Mouse (Mus musculus): ENCODE results near the gene Krt28. TPM values are rescaled to one million over a fixed set of nuclear protein-coding genes. Genes with fewer than 3 reads are reported as not detected.
A peak's percentile ranks its signal among the peaks of the same experiment; 100 is the strongest.

Gene Krt28
- polyA plus RNA-seq, 1 experiment from 2014 or later: 0.38 TPM

GRCm38 (mm10) chr11:99392492-99392891 is 17.8 kb upstream of the Krt28 start:
- Histone ChIP-seq H3K4me1 (peaks cover 9% of the 10 kb centered on the region), H3K27me3 (no peaks in the 10 kb centered on the region), H3K9me3 (no peaks in the 10 kb centered on the region), H3K4me2 (no peak overlapping the region), H3K36me3 (replicated peaks) (0 out of 2 replicates have a peak, but pooled peaks cover 4% of the 10 kb centered on the region), H3K27ac (no peak overlapping the region), H3K4me3 (replicated peaks) (no peak overlapping the region), H3K9ac (no peak overlapping the region)
- ATAC-seq (ENCODE audit: low FRiP score): no peak
- WGBS: 87% methylated on average over 10 of the region's 10 CpGs

- 80% methylated on average over 6 of the region's 6 CpGs for WGBS
- Histone ChIP-seq H3K27ac (no peak overlapping the region), H3K27me3 (no peaks in the 10 kb centered on the region), H3K4me1 (peaks cover 12% of the 10 kb centered on the region), H3K9ac (no peak overlapping the region), H3K4me3 (replicated peaks) (no peak overlapping the region), H3K9me3 (no peaks in the 10 kb centered on the region), H3K36me3 (replicated peaks) (0 out of 2 replicates have a peak, but pooled peaks cover 4% of the 10 kb centered on the region), H3K4me2 (no peak overlapping the region)
- no peak for ATAC-seq (ENCODE audit: low FRiP score)
Observed at GRCm38 (mm10) chr11:99391375-99391774, 16.7 kb upstream of the Krt28 start.

GRCm38 (mm10) chr11:99390866-99391265 is 16.2 kb upstream of the Krt28 start:
- H3K27me3 ChIP-seq: no peaks in the 10 kb centered on the region
- no peaks in the 10 kb centered on the region for H3K9me3 ChIP-seq
- H3K4me3 ChIP-seq (replicated peaks): no peak overlapping the region
- ATAC-seq (ENCODE audit: low FRiP score): no peak
- H3K36me3 ChIP-seq (replicated peaks): 0 out of 2 replicates have a peak, but pooled peaks cover 4% of the 10 kb centered on the region
- peaks cover 9% of the 10 kb centered on the region for H3K4me1 ChIP-seq
- 78% methylated on average over 7 of the region's 7 CpGs for WGBS
- no peak overlapping the region for H3K9ac ChIP-seq
- no peak overlapping the region for H3K4me2 ChIP-seq
- H3K27ac ChIP-seq: no peak overlapping the region

- H3K36me3 ChIP-seq (replicated peaks): 0 out of 2 replicates have a peak, but pooled peaks cover 4% of the 10 kb centered on the region
- peaks cover 10% of the 10 kb centered on the region for H3K4me1 ChIP-seq
- WGBS: 84% methylated on average over 4 of the region's 4 CpGs
Observed at GRCm38 (mm10) chr11:99389264-99389663, 14.6 kb upstream of the Krt28 start, which contains the start of gene Krt10. Krt10 (minus strand) TSS chr11:99389364.

DNA sequence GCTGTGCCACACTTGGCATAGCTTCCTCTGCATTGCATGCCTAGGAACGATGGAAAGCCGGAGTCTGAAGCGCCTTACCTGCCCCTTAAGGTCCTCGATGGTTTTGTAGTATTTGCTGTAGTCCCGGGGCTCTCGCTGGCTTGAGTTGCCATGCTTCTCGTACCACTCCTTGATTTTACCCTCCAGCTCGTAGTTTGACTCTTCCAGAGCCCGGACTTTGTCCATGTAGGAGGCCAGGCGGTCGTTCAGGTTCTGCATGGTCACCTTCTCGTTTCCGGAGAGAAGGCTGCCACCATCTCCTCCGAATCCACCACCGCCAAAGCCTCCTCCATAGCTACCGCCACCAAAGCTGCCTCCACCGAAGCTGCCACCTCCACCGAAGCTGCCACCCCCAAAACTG is 14.0 kb upstream of the Krt28 start:
- H3K4me2 ChIP-seq: no peak overlapping the region
- H3K4me1 ChIP-seq: peaks cover 10% of the 10 kb centered on the region
- H3K9me3 ChIP-seq: no peaks in the 10 kb centered on the region
- no peak for ATAC-seq (ENCODE audit: low FRiP score)
- no peak overlapping the region for H3K9ac ChIP-seq
- H3K27me3 ChIP-seq: peaks cover 4% of the 10 kb centered on the region; the same call in 1 of the 2 replicates
- H3K36me3 ChIP-seq (replicated peaks): 0 out of 2 replicates have a peak, but pooled peaks cover 4% of the 10 kb centered on the region
- H3K27ac ChIP-seq: no peak overlapping the region
- WGBS: 94% methylated on average over 18 of the region's 18 CpGs
- H3K4me3 ChIP-seq (replicated peaks): no peak overlapping the region

More at GRCm38 (mm10) chr11:99389264-99389663, 14.6 kb upstream of the Krt28 start, which contains the start of gene Krt10:
- H3K4me3 ChIP-seq (replicated peaks): no peak within 1 kb of the TSS
- H3K9me3 ChIP-seq: no peaks in the 10 kb centered on the region
- no peak within 1 kb of the TSS for H3K4me2 ChIP-seq
- H3K27ac ChIP-seq: no peak within 1 kb of the TSS
- no peak within 1 kb of the TSS for H3K9ac ChIP-seq
- peaks cover 2% of the 10 kb centered on the region; the same call in 1 of the 2 replicates for H3K27me3 ChIP-seq
- no peak for ATAC-seq (ENCODE audit: low FRiP score)

GRCm38 (mm10) chr11:99385813-99386721 is 11.4 kb upstream of the Krt28 start:
- Histone ChIP-seq H3K4me3 (replicated peaks) (peak overlapping the region; percentile 64), H3K4me1 (peaks cover 10% of the 10 kb centered on the region), H3K9ac (peak overlapping the region; percentile 65), H3K27me3 (peaks cover 19% of the 10 kb centered on the region), H3K9me3 (no peaks in the 10 kb centered on the region), H3K27ac (peak overlapping the region; percentile 97), H3K36me3 (replicated peaks) (0 out of 2 replicates have a peak, but pooled peaks cover 4% of the 10 kb centered on the region), H3K4me2 (peak overlapping the region; percentile 71)
- 1% methylated on average over 71 of the region's 71 CpGs for WGBS
- peak; percentile 86 for ATAC-seq (ENCODE audit: low FRiP score)

GRCm38 (mm10) chr11:99379568-99379967 is 4.9 kb upstream of the Krt28 start:
- no peak for ATAC-seq (ENCODE audit: low FRiP score)
- no peak overlapping the region for H3K4me3 ChIP-seq (replicated peaks)
- H3K4me1 ChIP-seq: no peaks in the 10 kb centered on the region
- H3K9me3 ChIP-seq: no peaks in the 10 kb centered on the region
- H3K4me2 ChIP-seq: no peak overlapping the region
- H3K9ac ChIP-seq: no peak overlapping the region
- H3K27me3 ChIP-seq: peaks cover 22% of the 10 kb centered on the region
- H3K27ac ChIP-seq: no peak overlapping the region
- no peaks in the 10 kb centered on the region for H3K36me3 ChIP-seq (replicated peaks)
- 14% methylated on average over 5 of the region's 5 CpGs for WGBS

- 0 out of 2 replicates have a peak, but pooled peaks cover 3% of the 10 kb centered on the region for H3K4me1 ChIP-seq
- no peak overlapping the region for H3K27ac ChIP-seq
- no peaks in the 10 kb centered on the region for H3K36me3 ChIP-seq (replicated peaks)
- no peak for ATAC-seq (ENCODE audit: low FRiP score)
- whole genome bisulfite sequencing: 89% methylated on average over 8 of the region's 8 CpGs
- H3K4me2 ChIP-seq: no peak overlapping the region
- 0 out of 2 replicates have a peak, but pooled peaks cover 3% of the 10 kb centered on the region for H3K27me3 ChIP-seq
- H3K9ac ChIP-seq: no peak overlapping the region
- no peak overlapping the region for H3K4me3 ChIP-seq (replicated peaks)
- H3K9me3 ChIP-seq: no peaks in the 10 kb centered on the region
Observed at GRCm38 (mm10) chr11:99369853-99370451, 4.8 kb downstream of the Krt28 start.

DNA sequence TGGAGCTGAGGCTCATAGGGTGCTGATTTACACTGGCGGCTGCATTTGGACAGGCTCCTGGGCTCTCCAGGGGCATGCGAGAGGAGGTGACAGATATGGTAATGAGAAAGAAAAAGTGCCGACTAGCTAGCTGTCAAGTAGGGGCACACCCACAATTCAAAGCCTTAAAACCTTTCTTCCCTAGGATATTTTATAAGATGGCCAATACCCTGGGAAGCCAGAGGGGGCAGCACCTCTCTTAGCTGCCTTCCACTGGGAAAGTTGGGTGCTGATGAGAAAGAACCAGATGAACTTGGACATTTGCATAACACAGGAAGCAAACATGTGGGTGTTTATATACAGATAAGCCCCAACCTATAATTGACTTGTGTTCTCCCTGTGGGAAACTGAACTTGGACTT is 5.5 kb downstream of the Krt28 start:
- ATAC-seq (ENCODE audit: low FRiP score): no peak
- no peaks in the 10 kb centered on the region for H3K9me3 ChIP-seq
- 0 out of 2 replicates have a peak, but pooled peaks cover 3% of the 10 kb centered on the region for H3K27me3 ChIP-seq
- H3K9ac ChIP-seq: no peak overlapping the region
- WGBS: 25% methylated on average over 3 of the region's 3 CpGs
- no peak overlapping the region for H3K4me2 ChIP-seq
- H3K36me3 ChIP-seq (replicated peaks): no peaks in the 10 kb centered on the region
- H3K4me3 ChIP-seq (replicated peaks): no peak overlapping the region
- no peak overlapping the region for H3K27ac ChIP-seq
- 0 out of 2 replicates have a peak, but pooled peaks cover 3% of the 10 kb centered on the region for H3K4me1 ChIP-seq

DNA sequence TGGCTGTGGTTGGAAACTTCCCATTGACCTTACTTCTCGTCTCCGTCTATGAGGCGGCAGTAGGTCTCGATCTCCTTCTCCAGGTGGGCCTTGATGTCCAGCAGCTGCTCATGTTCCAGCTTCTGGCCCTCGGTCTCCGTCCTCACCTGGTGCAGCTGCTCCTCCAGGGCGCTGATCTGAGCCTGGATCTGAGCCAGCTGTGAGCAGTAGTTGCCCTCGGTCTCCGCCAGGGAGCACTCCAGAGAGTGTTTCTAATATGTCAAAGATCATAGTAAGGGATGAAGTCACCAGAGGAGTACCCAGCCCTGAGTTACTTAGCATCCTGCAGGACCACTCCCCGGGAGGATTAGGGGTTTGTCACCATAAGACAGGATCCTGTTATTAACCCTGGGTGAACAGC is 7.9 kb downstream of the Krt28 start:
- ATAC-seq (ENCODE audit: low FRiP score): no peak
- no peak overlapping the region for H3K4me2 ChIP-seq
- H3K36me3 ChIP-seq (replicated peaks): no peaks in the 10 kb centered on the region
- H3K4me3 ChIP-seq (replicated peaks): no peak overlapping the region
- 0 out of 2 replicates have a peak, but pooled peaks cover 3% of the 10 kb centered on the region for H3K4me1 ChIP-seq
- H3K27me3 ChIP-seq: 0 out of 2 replicates have a peak, but pooled peaks cover 3% of the 10 kb centered on the region
- H3K9ac ChIP-seq: no peak overlapping the region
- 47% methylated on average over 10 of the region's 10 CpGs for WGBS
- H3K27ac ChIP-seq: no peak overlapping the region
- no peaks in the 10 kb centered on the region for H3K9me3 ChIP-seq

DNA sequence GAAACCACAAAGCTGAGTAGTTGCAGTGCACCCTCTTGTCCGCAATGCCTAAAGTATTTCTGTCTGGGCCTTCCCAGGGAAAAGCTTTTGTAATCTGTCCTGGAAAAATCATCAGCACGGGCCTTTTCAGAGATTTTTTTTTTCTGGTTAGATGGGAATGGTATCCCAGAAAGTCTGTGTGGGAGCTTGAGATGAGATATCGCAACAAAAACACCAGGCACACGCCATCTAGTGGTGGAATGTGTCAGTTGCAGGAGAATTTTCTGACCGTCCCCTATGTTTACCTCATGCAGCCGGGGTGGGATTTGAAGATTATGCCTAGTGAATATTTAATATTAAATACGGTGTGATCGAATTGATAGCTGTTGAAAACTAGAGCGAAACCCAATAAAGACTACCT is 10.3 kb downstream of the Krt28 start:
- Histone ChIP-seq H3K9ac (no peak overlapping the region), H3K4me2 (no peak overlapping the region), H3K9me3 (no peaks in the 10 kb centered on the region), H3K27ac (no peak overlapping the region), H3K4me3 (replicated peaks) (no peak overlapping the region), H3K36me3 (replicated peaks) (no peaks in the 10 kb centered on the region), H3K4me1 (no peaks in the 10 kb centered on the region), H3K27me3 (0 out of 2 replicates have a peak, but pooled peaks cover 3% of the 10 kb centered on the region)
- no peak for ATAC-seq (ENCODE audit: low FRiP score)
- 28% methylated on average over 9 of the region's 9 CpGs for WGBS

GRCm38 (mm10) chr11:99361423-99361822 is 13.3 kb downstream of the Krt28 start:
- 91% methylated on average over 8 of the region's 8 CpGs for WGBS
- Histone ChIP-seq H3K27me3 (peaks cover 3% of the 10 kb centered on the region; the same call in 1 of the 2 replicates), H3K9ac (no peak overlapping the region), H3K4me1 (no peaks in the 10 kb centered on the region), H3K4me3 (replicated peaks) (no peak overlapping the region), H3K9me3 (no peaks in the 10 kb centered on the region), H3K4me2 (no peak overlapping the region), H3K36me3 (replicated peaks) (no peaks in the 10 kb centered on the region), H3K27ac (no peak overlapping the region)
- no peak for ATAC-seq (ENCODE audit: low FRiP score)

All from forebrain, embryonic 12.5 days (tissue).